Mouse (Mus musculus): ENCODE measurements around the gene Cnst.

The Cnst gene

DNA sequence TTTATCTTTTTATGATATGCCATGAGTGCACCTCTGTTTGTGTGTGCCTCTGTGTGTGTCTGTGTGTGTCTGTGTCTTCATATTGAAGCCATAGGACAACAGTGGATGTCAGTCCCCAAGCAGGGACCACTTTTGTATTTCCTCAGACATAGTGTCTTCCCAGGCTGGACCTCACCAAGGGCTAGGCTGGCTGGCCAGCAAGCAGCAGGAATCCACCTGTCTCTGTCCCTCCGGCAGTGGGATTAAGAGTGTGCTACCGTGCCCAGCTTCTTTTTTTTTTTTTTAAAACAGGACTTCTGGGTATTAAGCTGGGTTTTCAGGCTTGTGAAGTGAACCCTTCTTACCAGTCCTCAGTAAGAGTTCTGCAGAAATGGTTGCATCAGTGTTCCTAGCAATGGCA is 46.0 kb downstream of the Cnst start:
- DNase-seq (ENCODE audit: low spot score in 2 of 2): no peak

GRCm38 (mm10) chr1:179592972-179593371 is 46.8 kb downstream of the Cnst start:
- no peak for DNase-seq (ENCODE audit: low spot score in 2 of 2)

DNA sequence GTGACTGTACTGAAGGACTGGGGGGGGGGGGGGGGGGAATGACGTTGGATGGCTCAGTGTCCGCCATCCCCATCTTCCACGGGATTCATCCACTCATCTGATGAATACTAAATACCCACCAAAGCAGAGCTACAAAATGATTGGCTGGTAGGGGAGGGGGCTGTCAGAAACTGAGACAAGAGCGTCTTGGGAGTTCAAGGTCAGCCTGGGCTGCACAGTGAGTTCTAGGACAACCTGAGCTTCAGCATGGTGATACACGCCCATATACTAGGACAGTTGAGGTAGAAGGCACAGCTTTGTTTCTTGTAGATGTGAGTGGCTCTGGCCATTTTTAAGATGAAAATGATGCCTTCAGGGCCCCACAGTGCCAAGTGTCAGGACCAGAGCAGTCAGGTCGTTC is 52.2 kb downstream of the Cnst start:
- no peak for DNase-seq (ENCODE audit: low spot score in 2 of 2)

- DNase-seq (ENCODE audit: low spot score in 2 of 2): no peak
These were observed 58.4 kb downstream of the Cnst start for GRCm38 (mm10) chr1:179604526-179604925.

- no peak for DNase-seq (ENCODE audit: low spot score in 2 of 2)
These were observed 60.0 kb downstream of the Cnst start for GRCm38 (mm10) chr1:179606004-179606723.

- no peak for DNase-seq (ENCODE audit: low spot score in 2 of 2)
These were observed 62.4 kb downstream of the Cnst start for GRCm38 (mm10) chr1:179608521-179608920.

- DNase-seq (ENCODE audit: low spot score in 2 of 2): no peak
These were observed 63.7 kb downstream of the Cnst start for GRCm38 (mm10) chr1:179609724-179610505.

DNA sequence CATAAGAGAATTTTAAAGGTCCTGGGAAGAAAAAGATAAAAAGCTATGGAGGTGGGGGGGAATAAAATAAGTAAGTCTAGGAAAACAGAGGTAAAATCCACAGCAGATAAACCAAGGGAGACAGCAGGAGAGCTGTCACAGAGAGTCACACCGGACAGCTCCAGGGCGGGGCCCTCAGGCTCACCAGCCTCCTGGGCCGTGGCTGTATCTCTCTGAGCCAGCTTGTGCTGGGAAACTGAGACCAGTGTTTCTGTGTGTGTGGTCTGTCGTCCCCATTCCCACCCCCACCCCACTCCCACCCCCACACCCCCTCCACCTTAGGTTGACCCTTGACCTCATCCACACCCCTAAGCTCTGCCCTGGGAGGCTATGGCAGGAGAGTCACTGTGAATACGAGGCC is 65.0 kb downstream of the Cnst start:
- no peak for DNase-seq (ENCODE audit: low spot score in 2 of 2)

GRCm38 (mm10) chr1:179612418-179612817 is 66.2 kb downstream of the Cnst start:
- DNase-seq (ENCODE audit: low spot score in 2 of 2): no peak

- no peak for DNase-seq (ENCODE audit: low spot score in 2 of 2)
These were observed 66.9 kb downstream of the Cnst start for GRCm38 (mm10) chr1:179612986-179613505.

- DNase-seq (ENCODE audit: low spot score in 2 of 2): no peak
These were observed 71.3 kb downstream of the Cnst start for GRCm38 (mm10) chr1:179617426-179617825.

DNA sequence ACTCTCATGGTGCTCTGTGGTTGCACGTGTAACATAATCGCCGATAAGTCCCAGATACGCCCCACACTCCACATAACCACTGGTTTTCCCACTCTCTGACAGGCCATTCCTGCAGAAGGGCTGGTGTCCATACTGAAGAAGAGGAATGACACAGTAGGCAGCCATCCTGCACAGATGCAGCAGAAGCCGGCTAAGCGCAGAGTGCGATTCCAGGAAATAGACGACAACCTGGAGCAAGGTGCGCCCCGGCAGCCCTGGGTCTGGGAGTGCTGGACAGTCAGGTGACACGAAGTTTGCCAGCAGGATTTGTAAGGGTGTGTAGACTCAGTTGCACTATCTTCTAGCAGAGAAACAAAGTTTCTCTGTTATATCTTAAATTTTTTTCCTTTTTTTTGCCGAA is 76.5 kb downstream of the Cnst start:
- no peak for DNase-seq (ENCODE audit: low spot score in 2 of 2)

DNA sequence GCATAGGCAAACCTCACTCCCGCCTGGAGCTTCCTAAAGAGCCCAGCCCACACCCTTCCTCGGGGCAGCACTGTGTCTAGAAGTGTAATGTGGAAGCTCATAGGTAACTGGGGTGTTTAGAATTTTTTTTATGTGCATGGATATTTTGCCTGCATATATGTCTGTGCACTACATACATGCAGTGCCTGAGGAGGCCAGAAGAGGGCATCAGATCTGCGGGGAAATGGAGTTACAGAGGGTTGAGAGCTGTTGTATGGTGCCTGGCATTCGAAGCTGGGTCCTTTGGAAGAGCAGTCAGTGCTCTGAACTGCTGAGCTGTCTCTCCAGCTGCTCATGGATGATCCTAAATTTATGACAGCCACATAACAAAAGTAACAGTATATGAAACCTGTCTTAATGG is 77.5 kb downstream of the Cnst start:
- DNase-seq (ENCODE audit: low spot score in 2 of 2): no peak

DNA sequence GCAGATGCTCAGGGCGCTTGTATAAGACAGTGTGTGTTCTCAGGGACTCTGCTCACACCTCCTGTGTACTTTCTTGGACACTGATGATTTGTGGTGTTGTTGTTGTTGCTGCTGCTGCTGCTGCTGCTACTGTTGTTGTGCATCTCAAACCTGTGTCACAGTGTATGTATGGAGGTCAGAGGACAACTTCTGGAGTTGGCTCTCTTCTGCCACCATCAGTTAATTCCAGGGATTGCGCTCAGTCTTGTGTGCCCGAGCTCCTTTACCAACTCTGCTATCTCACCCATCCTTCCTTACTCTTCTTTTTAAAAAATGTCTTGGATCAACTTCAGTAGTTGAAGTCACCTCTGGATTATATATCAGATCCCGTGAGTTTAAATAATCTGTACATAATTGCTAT is 78.2 kb downstream of the Cnst start:
- peak; percentile 26 to 35 for DNase-seq (ENCODE audit: low spot score in 2 of 2)

DNA sequence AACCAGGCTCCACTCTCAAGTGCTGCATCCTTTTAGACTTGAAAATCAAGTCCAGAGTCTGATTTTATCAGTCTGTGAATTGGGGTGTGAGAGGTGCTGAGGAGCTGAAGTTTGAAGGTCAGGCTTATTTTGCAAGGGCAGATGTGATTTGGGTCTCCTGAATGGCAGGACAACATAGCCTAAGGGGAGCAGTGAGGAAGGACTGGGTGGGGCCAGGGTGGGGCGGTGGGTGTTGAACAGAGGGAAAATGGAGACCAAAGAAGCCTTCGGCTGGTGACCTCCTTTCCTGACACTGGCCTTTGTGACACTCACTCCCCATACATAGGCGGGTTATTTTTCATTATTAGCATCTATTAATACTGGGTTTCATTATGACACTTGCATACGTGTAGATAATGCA is 81.7 kb downstream of the Cnst start:
- DNase-seq (ENCODE audit: low spot score in 2 of 2): no peak

GRCm38 (mm10) chr1:179628438-179629106 is 82.4 kb downstream of the Cnst start:
- DNase-seq (ENCODE audit: low spot score in 2 of 2): no peak

- DNase-seq (ENCODE audit: low spot score in 2 of 2): no peak
These were observed 83.1 kb downstream of the Cnst start for GRCm38 (mm10) chr1:179629276-179629675.

DNA sequence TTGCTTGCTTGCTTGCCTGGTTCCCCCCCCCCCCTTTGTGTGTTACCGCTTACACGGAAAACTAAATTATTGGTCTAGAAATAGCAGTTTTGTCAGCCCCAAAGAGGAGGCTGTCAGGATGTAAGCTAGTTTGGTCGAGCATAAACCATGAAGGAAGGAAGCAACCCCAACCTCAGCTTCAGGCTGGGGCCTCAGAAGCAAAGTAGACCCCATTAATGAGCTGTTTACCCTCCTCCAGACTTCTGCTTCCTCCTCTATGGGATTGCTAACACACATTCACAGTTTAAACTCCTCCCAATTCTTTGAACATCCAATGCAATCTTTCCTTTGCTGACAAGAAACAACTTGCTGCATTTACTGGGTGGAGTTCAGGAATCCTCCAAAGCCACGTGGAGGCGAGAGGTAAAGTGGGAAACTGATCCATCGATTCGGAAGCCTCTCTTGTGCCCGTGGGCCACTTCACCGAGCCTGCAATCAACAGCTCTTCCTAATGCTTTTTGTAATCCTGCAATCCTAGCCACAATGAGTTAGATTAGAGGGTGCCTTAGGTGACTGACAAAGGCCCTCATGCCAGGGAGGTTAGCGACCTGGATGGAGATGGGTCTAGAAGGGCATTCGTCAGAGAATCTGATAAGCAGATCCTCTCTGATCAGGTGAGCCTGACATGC is 86.7 kb downstream of the Cnst start:
- DNase-seq (ENCODE audit: low spot score in 2 of 2): no peak

DNA sequence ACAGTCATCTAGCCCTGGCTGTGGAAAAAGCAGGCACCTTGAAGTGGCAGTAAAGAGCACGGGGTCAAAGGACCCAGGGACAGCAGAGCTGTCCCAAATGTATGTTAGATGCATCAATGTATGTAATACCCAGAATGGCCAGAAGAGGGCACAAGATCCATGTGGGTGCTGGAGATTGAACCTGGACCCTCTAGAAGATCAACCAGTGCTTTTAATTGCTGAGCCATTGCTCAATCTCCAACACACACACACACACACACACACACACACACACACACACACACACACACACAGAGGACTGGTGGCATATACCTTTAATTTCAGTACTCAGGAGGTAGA is 87.2 kb downstream of the Cnst start:
- no peak for DNase-seq (ENCODE audit: low spot score in 2 of 2)

- DNase-seq (ENCODE audit: low spot score in 2 of 2): no peak
These were observed 88.0 kb downstream of the Cnst start for GRCm38 (mm10) chr1:179634159-179634558.

- no peak for DNase-seq (ENCODE audit: low spot score in 2 of 2)
These were observed 96.6 kb downstream of the Cnst start for GRCm38 (mm10) chr1:179642726-179643125.

GRCm38 (mm10) chr1:179644151-179644550 is 98.0 kb downstream of the Cnst start:
- no peak for DNase-seq (ENCODE audit: low spot score in 2 of 2)

All from frontal cortex, postnatal 25 days (tissue).